Comparison of ENCODE assay signal across 9 mouse cellular contexts in the genomic region with DNA sequence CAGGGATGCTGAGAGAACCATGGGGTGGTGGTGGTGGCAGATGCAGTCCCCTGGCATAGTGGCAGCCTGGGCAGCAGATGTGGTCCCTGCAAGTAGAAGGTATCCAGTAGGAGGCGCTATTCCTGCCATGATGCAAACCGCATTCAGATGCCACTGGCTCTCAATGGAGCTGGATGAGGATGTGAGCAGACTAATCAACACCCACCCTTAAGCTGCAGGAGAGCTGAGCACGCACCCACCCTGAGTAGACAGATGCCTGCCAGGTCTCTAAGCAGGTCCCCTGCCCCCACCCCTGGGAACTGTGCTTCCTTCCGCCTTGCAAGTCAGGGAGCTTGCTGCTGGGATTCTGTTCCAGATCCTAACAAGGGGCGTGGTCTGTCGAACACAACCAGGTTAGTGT. TPM values are rescaled to one million over a fixed set of nuclear protein-coding genes. Genes with fewer than 3 reads are reported as not detected.
A peak's percentile ranks its signal among the peaks of the same experiment; 100 is the strongest.
DNase-seq lines count a peak whose midpoint lies in the region; TF ChIP-seq lines count a peak whose summit lies in the region.
"Had no signal": no experiment of that assay in that cellular context is flagged by ENCODE, and none has a peak within 500 bp of the region (broad histone marks: within the 10 kb centered on the region; RNA-seq: fewer than 3 reads in every experiment).

No protein-coding gene starts in this region.

- no peaks in the 10 kb centered on the region for H3K79me2 ChIP-seq in CH12.LX (replicated peaks; ENCODE audit: control insufficient read depth, extremely low read depth, insufficient read depth, poor library complexity, severe bottlenecking)

- H3K9ac ChIP-seq in CH12.LX (ENCODE audit: insufficient read depth, low read depth): no peak overlapping the region

- H3K9me3 ChIP-seq in CH12.LX (replicated peaks; ENCODE audit: low read length): no peaks in the 10 kb centered on the region

- no peak overlapping the region for H3K4me3 ChIP-seq in CH12.LX (replicated peaks in 1 of 3; ENCODE audit: low read depth in 2 of 3, low read length in 2 of 3, poor library complexity in 1 of 3)
- H3K4me3 ChIP-seq in embryonic fibroblast, embryonic 13.5 days (ENCODE audit: insufficient read depth, low read length): no peak overlapping the region

- TF ChIP-seq EP300 in CH12.LX (IDR thresholded peaks at IDR 0.05; ENCODE audit: low read length): no peak

- TF ChIP-seq POLR2A in CH12.LX (IDR thresholded peaks at IDR 0.05; ENCODE audit: low read depth, low read length): no peak
- no peak for TF ChIP-seq POLR2A in embryonic fibroblast, embryonic 13.5 days (IDR thresholded peaks at IDR 0.05; ENCODE audit: low read depth, low read length)

- in situ Hi-C loops in CH12.LX (cut with MboI; ENCODE audit: low pct_ligation_motif_present, low pct_unique_long_range_greater_than_20kb, low sequenced_read_pairs): no loop called here

- DNase-seq in kidney, adult 18-20 months: peak; percentile 19
- no peak for DNase-seq in kidney, adult 11 months
- DNase-seq in CH12.LX (ENCODE audit: extremely low read depth): peak; percentile 14
- peak; percentile 23 to 57 for DNase-seq in kidney, postnatal 25 days
- DNase-seq in left cerebral cortex, adult 8-10 months (ENCODE audit: low spot score in 2 of 2): no peak
- DNase-seq in layer of hippocampus, postnatal 36 days: no peak
- no peak for DNase-seq in left cerebral cortex, adult 11 months (ENCODE audit: low spot score)
- DNase-seq: heart, postnatal 14 days had no signal

- no peak overlapping the region for H3K4me2 ChIP-seq in CH12.LX (ENCODE audit: insufficient read depth, low read depth, poor library complexity, severe bottlenecking)

- no peaks in the 10 kb centered on the region for H3K4me1 ChIP-seq in CH12.LX (ENCODE audit: control insufficient read depth in 1 of 2, insufficient read depth in 2 of 2)
- H3K4me1 ChIP-seq in embryonic fibroblast, embryonic 13.5 days (ENCODE audit: control insufficient read depth, insufficient read depth, low read length): no peaks in the 10 kb centered on the region

- no peak; the same call in none of the 2 replicates for TF ChIP-seq RAD21 in CH12.LX (IDR thresholded peaks at IDR 0.05; ENCODE audit: low read depth, low read length)

- H3K27me3 ChIP-seq in CH12.LX (replicated peaks): peaks cover 73% of the 10 kb centered on the region

- H3K36me3 ChIP-seq in CH12.LX (replicated peaks in 1 of 2; ENCODE audit: control insufficient read depth in 1 of 2, insufficient read depth in 1 of 2, low read length in 1 of 2): no peaks in the 10 kb centered on the region

- peak; percentile 36 to 52 for TF ChIP-seq CTCF in CH12.LX (conservative IDR thresholded peaks at IDR 0.05 in 1 of 2, IDR thresholded peaks at IDR 0.05 in 1 of 2; ENCODE audit: low read depth in 2 of 2, low read length in 2 of 2)
- TF ChIP-seq CTCF in embryonic fibroblast, embryonic 13.5 days (IDR thresholded peaks at IDR 0.05; ENCODE audit: borderline replicate concordance, insufficient read depth, low read length): 0 out of 2 replicates have a peak, but pooled peaks have one; percentile 7

- no peak overlapping the region for H3K27ac ChIP-seq in CH12.LX (ENCODE audit: insufficient read depth, low read depth)
- no peak overlapping the region for H3K27ac ChIP-seq in embryonic fibroblast, embryonic 13.5 days (ENCODE audit: insufficient read depth, low read length)

- dilution Hi-C loops in CH12.LX (cut with MboI; ENCODE audit: extremely low pct_ligation_motif_present, extremely low pct_unique_long_range_greater_than_20kb, low sequenced_read_pairs): no loop called here

TF ChIP-seq in CH12.LX, 34 proteins besides CTCF, POLR2A, EP300 and RAD21:
- peak; percentile 37 for TF ChIP-seq SMC3 (IDR thresholded peaks at IDR 0.05; ENCODE audit: low read depth, low read length)
- TF ChIP-seq HCFC1 (IDR thresholded peaks at IDR 0.05; ENCODE audit: low read depth, low read length): no peak

RNA-seq across cellular contexts. Expression of gene Shisal1, which starts 53.6 kb away (rescaled TPM):
- not detected in 2 replicates for total RNA-seq in CH12.LX (2012; rRNA removed)
- not detected in 2 replicates for total RNA-seq in CH12.LX (2014; rRNA removed)
- not detected in 2 replicates for polyA plus RNA-seq in CH12.LX (2012; ENCODE audit: insufficient read length, low read depth)
- polyA plus RNA-seq in embryonic fibroblast, embryonic 13.5 days (2011; ENCODE audit: insufficient read length, low read depth, missing spikeins): 0.35 TPM in 1 of 2 replicates, not detected in the other
- 10 to 100 TPM; 32.4 to 39.4 (median 37.7) TPM for total RNA-seq in left cerebral cortex, adult 8-10 months (2022)
- total RNA-seq in layer of hippocampus, postnatal 36 days (2021): 10 to 100 TPM; 59.9 to 61.7 TPM

Comparison
In these comparisons a context has a peak if more than half of its experiments do, and no peak if none do; other contexts are left out.
1. DNase-seq: peak in kidney, adult 18-20 months (single experiment), CH12.LX (single experiment) and kidney, postnatal 25 days (2 of 2); none in kidney, adult 11 months (single experiment), left cerebral cortex, adult 8-10 months (0 of 2), layer of hippocampus, postnatal 36 days (0 of 2) and left cerebral cortex, adult 11 months (single experiment).
2. RNA of gene Shisal1, which starts 53.6 kb away (total RNA-seq): 59.9 to 61.7 TPM in layer of hippocampus, postnatal 36 days and 32.4 to 39.4 TPM in left cerebral cortex, adult 8-10 months; not detected in CH12.LX; every median in the first group is over 10 times any median in the second.